Mouse (Mus musculus): ENCODE results near the gene Znrf4. TPM values are rescaled to one million over a fixed set of nuclear protein-coding genes. Genes with fewer than 3 reads are reported as not detected.

Znrf4 gene
- polyA plus RNA-seq (2017; shearing (Covaris generic)): not detected

GRCm38 (mm10) chr17:56512310-56512709, at the start of gene Znrf4:
Gene Znrf4, minus strand, starts transcription at chr17:56512431.
- ATAC-seq: no peak

GRCm38 (mm10) chr17:56561866-56562265, 49.6 kb upstream of the Znrf4 start:
- ATAC-seq: no peak

GRCm38 (mm10) chr17:56560131-56560530, 47.9 kb upstream of the Znrf4 start:
- no peak for ATAC-seq

GRCm38 (mm10) chr17:56559386-56559785, 47.2 kb upstream of the Znrf4 start:
- no peak for ATAC-seq

GRCm38 (mm10) chr17:56558448-56558847, 46.2 kb upstream of the Znrf4 start:
- ATAC-seq: peak; percentile 65

- ATAC-seq: no peak
These were observed 41.9 kb upstream of the Znrf4 start, which contains the start of gene Gm20219 for GRCm38 (mm10) chr17:56554122-56554551. Gene Gm20219, minus strand, starts transcription at chr17:56554387.

GRCm38 (mm10) chr17:56552781-56553363, 40.6 kb upstream of the Znrf4 start:
- peak; percentile 76 for ATAC-seq

GRCm38 (mm10) chr17:56551841-56552581, 39.8 kb upstream of the Znrf4 start:
- ATAC-seq: no peak

- ATAC-seq: no peak
These were observed 38.7 kb upstream of the Znrf4 start for GRCm38 (mm10) chr17:56550784-56551475.

GRCm38 (mm10) chr17:56548605-56549105, 36.4 kb upstream of the Znrf4 start:
- no peak for ATAC-seq

- no peak for ATAC-seq
These were observed 35.8 kb upstream of the Znrf4 start for GRCm38 (mm10) chr17:56547846-56548604.

- ATAC-seq: no peak
These were observed 35.0 kb upstream of the Znrf4 start for GRCm38 (mm10) chr17:56547116-56547845.

- ATAC-seq: no peak
These were observed 34.3 kb upstream of the Znrf4 start for GRCm38 (mm10) chr17:56546576-56546975.

- no peak for ATAC-seq
These were observed 33.7 kb upstream of the Znrf4 start for GRCm38 (mm10) chr17:56545945-56546344.

GRCm38 (mm10) chr17:56544699-56545387, 32.6 kb upstream of the Znrf4 start:
- no peak for ATAC-seq

GRCm38 (mm10) chr17:56543684-56544224, 31.5 kb upstream of the Znrf4 start:
- ATAC-seq: no peak

- no peak for ATAC-seq
These were observed 30.5 kb upstream of the Znrf4 start for GRCm38 (mm10) chr17:56542736-56543135.

GRCm38 (mm10) chr17:56540562-56540975, 28.3 kb upstream of the Znrf4 start:
- no peak for ATAC-seq

GRCm38 (mm10) chr17:56537912-56538311, 25.7 kb upstream of the Znrf4 start:
- ATAC-seq: no peak

- ATAC-seq: no peak
These were observed 24.6 kb upstream of the Znrf4 start for GRCm38 (mm10) chr17:56536874-56537273.

GRCm38 (mm10) chr17:56536192-56536591, 24.0 kb upstream of the Znrf4 start:
- ATAC-seq: no peak

Data from activated CD4-positive, CD25-positive, alpha-beta regulatory T cell, adult 4 months (primary cell).